Mouse (Mus musculus) kidney, adult 2 months (tissue): Measurements from ENCODE around the gene Slc7a11.

ENCODE experiments used
- CTCF ChIP-seq: fragments of 200-500 bp; conservative IDR thresholded peaks from 2 replicates; pipeline ENCODE4 v1.5.1; 2011; ENCODE audit warnings: low read depth, mild to moderate bottlenecking, control low read depth, low read length, moderate library complexity, mixed read lengths; ENCODE audit not compliant: insufficient read depth, insufficient read length
- POLR2A ChIP-seq: fragments of 200-500 bp; IDR thresholded peaks from one replicate; pipeline ENCODE4 v1.6.1; 2011; ENCODE audit warnings: low read depth, low read length, control low read depth

GRCm38 (mm10) chr3:50456023-50456422 lies 12.6 kb upstream of the Slc7a11 start:
- TF ChIP-seq POLR2A (no peak), CTCF (no peak)
